Mouse (Mus musculus): ENCODE measurements at regions not wholly inside any gene's neighbourhood (a gene's known extent, or its start where the extent isn't known, plus 50 kb on each side); places are given as distances from the start of the nearest gene placed in this dataset.
"Not testable (repeated sequence)": the region's sequence is repeated elsewhere in the genome, so short reads cannot be mapped to it uniquely, and the experiment has no call there.

GRCm38 (mm10) chr10:51397016-51397415 is 83.4 kb upstream of the Gm49339 start:
- H3K27me3 ChIP-seq (replicated peaks; ENCODE audit: control insufficient read depth, insufficient read depth, low read length); H3K9ac ChIP-seq (ENCODE audit: low read depth, low read length); H3K4me2 ChIP-seq (ENCODE audit: low read length); H3K4me3 ChIP-seq (ENCODE audit: low read length); H3K36me3 ChIP-seq (ENCODE audit: control insufficient read depth, insufficient read depth, low read length); H3K4me1 ChIP-seq (ENCODE audit: control insufficient read depth, insufficient read depth, low read depth, low read length); ATAC-seq; H3K9me3 ChIP-seq (ENCODE audit: control insufficient read depth, low read length); H3K27ac ChIP-seq (ENCODE audit: low read depth, low read length): not testable (repeated sequence)
- 89% methylated on average over 3 of the region's 3 CpGs for WGBS

- H3K9ac ChIP-seq (ENCODE audit: low read depth, low read length): no peak overlapping the region
- H3K4me1 ChIP-seq (ENCODE audit: control insufficient read depth, insufficient read depth, low read depth, low read length): no peaks in the 10 kb centered on the region
- H3K36me3 ChIP-seq (ENCODE audit: control insufficient read depth, insufficient read depth, low read length): no peaks in the 10 kb centered on the region
- peak; percentile 89 for ATAC-seq
- H3K27me3 ChIP-seq (replicated peaks; ENCODE audit: control insufficient read depth, insufficient read depth, low read length): no peaks in the 10 kb centered on the region
- 5% methylated on average over 9 of the region's 9 CpGs for WGBS
- no peak overlapping the region for H3K4me3 ChIP-seq (ENCODE audit: low read length)
- H3K4me2 ChIP-seq (ENCODE audit: low read length): no peak overlapping the region
- no peak overlapping the region for H3K27ac ChIP-seq (ENCODE audit: low read depth, low read length)
- no peaks in the 10 kb centered on the region for H3K9me3 ChIP-seq (ENCODE audit: control insufficient read depth, low read length)
Measured at GRCm38 (mm10) chr10:51405141-51405540, 75.3 kb upstream of the Gm49339 start.

- H3K4me1 ChIP-seq (ENCODE audit: control insufficient read depth, insufficient read depth, low read depth, low read length): no peaks in the 10 kb centered on the region
- no peak overlapping the region for H3K9ac ChIP-seq (ENCODE audit: low read depth, low read length)
- no peak overlapping the region for H3K4me3 ChIP-seq (ENCODE audit: low read length)
- H3K4me2 ChIP-seq (ENCODE audit: low read length): no peak overlapping the region
- no peak for ATAC-seq
- no peaks in the 10 kb centered on the region for H3K9me3 ChIP-seq (ENCODE audit: control insufficient read depth, low read length)
- H3K27me3 ChIP-seq (replicated peaks; ENCODE audit: control insufficient read depth, insufficient read depth, low read length): no peaks in the 10 kb centered on the region
- no peaks in the 10 kb centered on the region for H3K36me3 ChIP-seq (ENCODE audit: control insufficient read depth, insufficient read depth, low read length)
- H3K27ac ChIP-seq (ENCODE audit: low read depth, low read length): no peak overlapping the region
Measured at GRCm38 (mm10) chr10:51412795-51413194, 67.6 kb upstream of the Gm49339 start.

DNA sequence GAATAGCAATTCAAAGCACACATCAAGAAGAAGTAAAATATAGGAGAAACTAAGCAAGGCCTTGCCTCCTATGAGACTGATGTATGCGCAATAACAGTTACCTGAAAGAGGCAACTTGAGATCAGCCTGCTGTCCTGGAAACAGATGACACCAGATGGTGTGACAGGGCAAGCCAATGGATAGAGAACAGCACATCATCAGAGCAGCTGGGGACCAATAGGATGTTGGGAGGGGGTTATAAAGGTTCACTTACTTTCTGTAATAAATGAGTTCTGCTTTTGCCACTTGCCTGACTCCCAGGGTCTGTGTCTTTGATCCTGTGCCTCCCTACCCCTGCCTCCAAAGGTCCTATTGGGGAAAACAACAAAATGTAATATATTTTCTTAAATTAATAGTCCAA is 65.9 kb upstream of the Gm49339 start:
- H3K9ac ChIP-seq (ENCODE audit: low read depth, low read length): no peak overlapping the region
- H3K9me3 ChIP-seq (ENCODE audit: control insufficient read depth, low read length): no peaks in the 10 kb centered on the region
- no peaks in the 10 kb centered on the region for H3K4me1 ChIP-seq (ENCODE audit: control insufficient read depth, insufficient read depth, low read depth, low read length)
- WGBS: 81% methylated on average over 1 of the region's 1 CpGs
- no peak overlapping the region for H3K27ac ChIP-seq (ENCODE audit: low read depth, low read length)
- ATAC-seq: no peak
- no peaks in the 10 kb centered on the region for H3K27me3 ChIP-seq (replicated peaks; ENCODE audit: control insufficient read depth, insufficient read depth, low read length)
- no peak overlapping the region for H3K4me2 ChIP-seq (ENCODE audit: low read length)
- no peak overlapping the region for H3K4me3 ChIP-seq (ENCODE audit: low read length)
- H3K36me3 ChIP-seq (ENCODE audit: control insufficient read depth, insufficient read depth, low read length): no peaks in the 10 kb centered on the region

- Histone ChIP-seq H3K27me3 (replicated peaks; ENCODE audit: control insufficient read depth, insufficient read depth, low read length) (no peaks in the 10 kb centered on the region), H3K4me1 (ENCODE audit: control insufficient read depth, insufficient read depth, low read depth, low read length) (no peaks in the 10 kb centered on the region), H3K9ac (ENCODE audit: low read depth, low read length) (no peak overlapping the region), H3K27ac (ENCODE audit: low read depth, low read length) (no peak overlapping the region), H3K9me3 (ENCODE audit: control insufficient read depth, low read length) (no peaks in the 10 kb centered on the region), H3K4me3 (ENCODE audit: low read length) (no peak overlapping the region), H3K4me2 (ENCODE audit: low read length) (no peak overlapping the region), H3K36me3 (ENCODE audit: control insufficient read depth, insufficient read depth, low read length) (no peaks in the 10 kb centered on the region)
- ATAC-seq: no peak
Measured at GRCm38 (mm10) chr10:51416723-51417122, 63.7 kb upstream of the Gm49339 start.

- Histone ChIP-seq H3K4me1 (ENCODE audit: control insufficient read depth, insufficient read depth, low read depth, low read length) (no peaks in the 10 kb centered on the region), H3K27me3 (replicated peaks; ENCODE audit: control insufficient read depth, insufficient read depth, low read length) (no peaks in the 10 kb centered on the region), H3K36me3 (ENCODE audit: control insufficient read depth, insufficient read depth, low read length) (no peaks in the 10 kb centered on the region), H3K27ac (ENCODE audit: low read depth, low read length) (no peak overlapping the region), H3K9ac (ENCODE audit: low read depth, low read length) (no peak overlapping the region), H3K9me3 (ENCODE audit: control insufficient read depth, low read length) (no peaks in the 10 kb centered on the region), H3K4me3 (ENCODE audit: low read length) (no peak overlapping the region), H3K4me2 (ENCODE audit: low read length) (no peak overlapping the region)
- 75% methylated on average over 3 of the region's 3 CpGs for WGBS
- ATAC-seq: no peak
Measured at GRCm38 (mm10) chr10:51417221-51417911, 63.0 kb upstream of the Gm49339 start.

- no peaks in the 10 kb centered on the region for H3K9me3 ChIP-seq (ENCODE audit: control insufficient read depth, low read length)
- WGBS: 65% methylated on average over 1 of the region's 1 CpGs
- H3K27ac ChIP-seq (ENCODE audit: low read depth, low read length): no peak overlapping the region
- no peaks in the 10 kb centered on the region for H3K4me1 ChIP-seq (ENCODE audit: control insufficient read depth, insufficient read depth, low read depth, low read length)
- H3K4me3 ChIP-seq (ENCODE audit: low read length): no peak overlapping the region
- H3K27me3 ChIP-seq (replicated peaks; ENCODE audit: control insufficient read depth, insufficient read depth, low read length): no peaks in the 10 kb centered on the region
- H3K4me2 ChIP-seq (ENCODE audit: low read length): no peak overlapping the region
- no peak overlapping the region for H3K9ac ChIP-seq (ENCODE audit: low read depth, low read length)
- H3K36me3 ChIP-seq (ENCODE audit: control insufficient read depth, insufficient read depth, low read length): no peaks in the 10 kb centered on the region
- no peak for ATAC-seq
Measured at GRCm38 (mm10) chr10:51418550-51418949, 61.9 kb upstream of the Gm49339 start.

DNA sequence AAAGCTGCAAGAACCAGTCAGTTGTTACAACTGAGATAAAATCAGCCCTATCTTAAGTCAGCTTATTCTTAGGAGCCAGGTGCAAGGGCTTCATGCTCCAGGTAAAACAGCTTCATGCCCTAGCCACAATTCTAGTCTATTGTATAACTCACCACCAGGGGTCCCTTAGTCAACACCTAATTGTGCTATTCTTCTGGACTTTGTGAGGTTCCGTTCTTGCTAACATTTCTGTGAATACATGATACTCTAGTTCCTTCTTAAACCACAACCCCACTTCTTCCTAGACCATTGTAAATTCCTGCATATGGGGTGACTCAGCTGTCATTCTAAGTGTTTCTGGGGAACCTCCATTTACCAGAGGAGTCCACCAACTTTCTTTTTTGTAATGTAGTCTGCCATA is 57.9 kb upstream of the Gm49339 start:
- Histone ChIP-seq H3K4me3 (ENCODE audit: low read length) (no peak overlapping the region), H3K27ac (ENCODE audit: low read depth, low read length) (no peak overlapping the region), H3K4me1 (ENCODE audit: control insufficient read depth, insufficient read depth, low read depth, low read length) (no peaks in the 10 kb centered on the region), H3K27me3 (replicated peaks; ENCODE audit: control insufficient read depth, insufficient read depth, low read length) (no peaks in the 10 kb centered on the region), H3K4me2 (ENCODE audit: low read length) (no peak overlapping the region), H3K9me3 (ENCODE audit: control insufficient read depth, low read length) (no peaks in the 10 kb centered on the region), H3K36me3 (ENCODE audit: control insufficient read depth, insufficient read depth, low read length) (no peaks in the 10 kb centered on the region), H3K9ac (ENCODE audit: low read depth, low read length) (no peak overlapping the region)
- no peak for ATAC-seq
- WGBS: 83% methylated on average over 1 of the region's 1 CpGs

All from hindbrain, embryonic 16.5 days (tissue).